Mouse (Mus musculus) hindbrain, embryonic 11.5 days (tissue): ENCODE measurements around the gene Shoc2. TPM values are rescaled to one million over a fixed set of nuclear protein-coding genes. Genes with fewer than 3 reads are reported as not detected.

Source experiments
- ATAC-seq: fragments of 200-750 bp; cut with Nextera tagmentation; 2 replicates; pipeline ENCODE4 v1.8.0; 2017; ENCODE audit warnings: mild to moderate bottlenecking, moderate TSS enrichment, moderate library complexity; ENCODE audit not compliant: low FRiP score
- DNase-seq: peaks from one replicate; pipeline ENCODE4 v3.0.0-alpha.2; 2015; ENCODE audit warnings: low spot score
- H3K27ac ChIP-seq: fragments of 300-500 bp; sonication (generic); 2 replicates; pipeline ENCODE4 v1.5.1; 2014; ENCODE audit warnings: mild to moderate bottlenecking, low read depth, low read length
- H3K27me3 ChIP-seq: fragments of 300-500 bp; sonication (generic); 2 replicates; pipeline ENCODE4 v1.6.1; 2014; ENCODE audit warnings: mild to moderate bottlenecking, low read length, moderate library complexity, mixed read lengths; ENCODE audit not compliant: control insufficient read depth, insufficient read depth
- H3K36me3 ChIP-seq: fragments of 300-500 bp; sonication (generic); 2 replicates; pipeline ENCODE4 v1.6.1; 2014; ENCODE audit warnings: mild to moderate bottlenecking, low read length, moderate library complexity, mixed read lengths; ENCODE audit not compliant: control insufficient read depth, insufficient read depth
- H3K4me1 ChIP-seq: fragments of 300-500 bp; sonication (generic); replicated peaks from 2 replicates; pipeline ENCODE4 v1.6.1; 2014; ENCODE audit warnings: low read length, mixed read lengths; ENCODE audit not compliant: control insufficient read depth, insufficient read depth
- H3K4me2 ChIP-seq: fragments of 300-500 bp; sonication (generic); replicated peaks from 2 replicates; pipeline ENCODE4 v1.6.1; 2014; ENCODE audit warnings: mild to moderate bottlenecking, low read depth, low read length
- H3K4me3 ChIP-seq: fragments of 300-500 bp; sonication (generic); 2 replicates; pipeline ENCODE4 v1.5.1; 2014; ENCODE audit warnings: low read depth, low read length
- H3K9ac ChIP-seq: fragments of 300-500 bp; sonication (generic); 2 replicates; pipeline ENCODE4 v1.6.1; 2014; ENCODE audit warnings: low read depth, low read length
- H3K9me3 ChIP-seq: fragments of 300-500 bp; sonication (generic); 2 replicates; pipeline ENCODE4 v1.6.1; 2016; ENCODE audit warnings: low read length; ENCODE audit not compliant: control insufficient read depth
- WGBS: fragments of 180-500 bp; shearing (Covaris S2); extraction: QIAGEN DNeasy Blood & Tissue Kit; methylation state at CpG from one replicate; pipeline ENCODE4 v1.1.7; 2014; 5-methylcytosine and 5-hydroxymethylcytosine counted together
- polyA plus RNA-seq: library from polyadenylated mRNA; unstranded; fragments of >200 nt; fragmentation: Nextera tagmentation; extraction: Ambion mirVana; gene quantifications from 2 replicates; pipeline ENCODE4 v1.2.1, GENCODE M21; 2014

Gene Shoc2
- polyA plus RNA-seq, 1 experiment from 2014 or later: 80.9 TPM

- ATAC-seq: no peak
- Histone ChIP-seq H3K27me3 (no peaks in the 10 kb centered on the region), H3K9ac (no peak overlapping the region), H3K9me3 (no peaks in the 10 kb centered on the region), H3K4me3 (no peak overlapping the region), H3K4me2 (no peak overlapping the region), H3K36me3 (0 out of 2 replicates have a peak, but pooled peaks cover 5% of the 10 kb centered on the region), H3K4me1 (no peaks in the 10 kb centered on the region), H3K27ac (no peak overlapping the region)
- no peak for DNase-seq
- WGBS: 94% methylated on average over 1 of the region's 1 CpGs
These were observed 39.2 kb downstream of the Shoc2 start for GRCm38 (mm10) chr19:53983336-53983735.

- 98% methylated on average over 3 of the region's 3 CpGs for WGBS
- DNase-seq: no peak
These were observed 40.5 kb downstream of the Shoc2 start for GRCm38 (mm10) chr19:53984628-53985027.

GRCm38 (mm10) chr19:53990538-53990937 lies 46.4 kb downstream of the Shoc2 start:
- no peak overlapping the region for H3K9ac ChIP-seq
- H3K4me3 ChIP-seq: no peak overlapping the region
- 83% methylated on average over 2 of the region's 2 CpGs for WGBS
- H3K36me3 ChIP-seq: 0 out of 2 replicates have a peak, but pooled peaks cover 5% of the 10 kb centered on the region
- no peaks in the 10 kb centered on the region for H3K27me3 ChIP-seq
- no peaks in the 10 kb centered on the region for H3K9me3 ChIP-seq
- ATAC-seq (no peak), DNase-seq (no peak)
- no peaks in the 10 kb centered on the region for H3K4me1 ChIP-seq
- no peak overlapping the region for H3K27ac ChIP-seq
- no peak overlapping the region for H3K4me2 ChIP-seq

More at GRCm38 (mm10) chr19:53984628-53985027, 40.5 kb downstream of the Shoc2 start:
- Histone ChIP-seq H3K4me3 (no peak overlapping the region), H3K27me3 (no peaks in the 10 kb centered on the region), H3K4me1 (no peaks in the 10 kb centered on the region), H3K27ac (no peak overlapping the region), H3K36me3 (0 out of 2 replicates have a peak, but pooled peaks cover 5% of the 10 kb centered on the region), H3K4me2 (no peak overlapping the region), H3K9me3 (no peaks in the 10 kb centered on the region), H3K9ac (no peak overlapping the region)
- ATAC-seq: no peak

GRCm38 (mm10) chr19:53993860-53994259 lies 49.8 kb downstream of the Shoc2 start:
- 82% methylated on average over 3 of the region's 3 CpGs for whole genome bisulfite sequencing
- Histone ChIP-seq H3K27me3 (no peaks in the 10 kb centered on the region), H3K4me3 (no peak overlapping the region), H3K9me3 (no peaks in the 10 kb centered on the region), H3K4me2 (no peak overlapping the region), H3K9ac (no peak overlapping the region), H3K4me1 (no peaks in the 10 kb centered on the region), H3K27ac (no peak overlapping the region), H3K36me3 (no peaks in the 10 kb centered on the region)
- DNase-seq (no peak), ATAC-seq (no peak)

GRCm38 (mm10) chr19:53994276-53994675 lies 50.2 kb downstream of the Shoc2 start:
- no peaks in the 10 kb centered on the region for H3K36me3 ChIP-seq
- no peak overlapping the region for H3K4me3 ChIP-seq
- no peak overlapping the region for H3K9ac ChIP-seq
- H3K27me3 ChIP-seq: no peaks in the 10 kb centered on the region
- H3K27ac ChIP-seq: no peak overlapping the region
- H3K4me2 ChIP-seq: no peak overlapping the region
- H3K4me1 ChIP-seq: no peaks in the 10 kb centered on the region
- 81% methylated on average over 1 of the region's 1 CpGs for WGBS
- ATAC-seq: no peak
- no peaks in the 10 kb centered on the region for H3K9me3 ChIP-seq
- DNase-seq: no peak

GRCm38 (mm10) chr19:54010973-54011372 lies 66.9 kb downstream of the Shoc2 start:
- Histone ChIP-seq H3K9ac (no peak overlapping the region), H3K4me1 (no peaks in the 10 kb centered on the region), H3K9me3 (no peaks in the 10 kb centered on the region), H3K4me3 (no peak overlapping the region), H3K4me2 (no peak overlapping the region), H3K27me3 (no peaks in the 10 kb centered on the region), H3K36me3 (no peaks in the 10 kb centered on the region), H3K27ac (0 out of 2 replicates have a peak overlapping the region, but pooled peaks have one; percentile 36)
- no peak for DNase-seq
- ATAC-seq: no peak
- WGBS: 57% methylated on average over 4 of the region's 4 CpGs

GRCm38 (mm10) chr19:54014999-54015398 lies 70.9 kb downstream of the Shoc2 start:
- DNase-seq: no peak
- Histone ChIP-seq H3K4me2 (no peak overlapping the region), H3K9me3 (no peaks in the 10 kb centered on the region), H3K36me3 (no peaks in the 10 kb centered on the region), H3K27ac (no peak overlapping the region), H3K27me3 (no peaks in the 10 kb centered on the region), H3K9ac (no peak overlapping the region), H3K4me1 (no peaks in the 10 kb centered on the region), H3K4me3 (no peak overlapping the region)
- no peak for ATAC-seq
- WGBS: 97% methylated on average over 5 of the region's 5 CpGs

- DNase-seq (no peak), ATAC-seq (no peak)
- H3K27me3 ChIP-seq: no peaks in the 10 kb centered on the region
- H3K4me2 ChIP-seq: no peak overlapping the region
- no peaks in the 10 kb centered on the region for H3K4me1 ChIP-seq
- H3K9ac ChIP-seq: no peak overlapping the region
- H3K27ac ChIP-seq: no peak overlapping the region
- no peak overlapping the region for H3K4me3 ChIP-seq
- H3K9me3 ChIP-seq: no peaks in the 10 kb centered on the region
- WGBS: 96% methylated on average over 5 of the region's 5 CpGs
- H3K36me3 ChIP-seq: no peaks in the 10 kb centered on the region
These were observed 71.4 kb downstream of the Shoc2 start for GRCm38 (mm10) chr19:54015503-54015902.

- no peaks in the 10 kb centered on the region for H3K36me3 ChIP-seq
- no peaks in the 10 kb centered on the region for H3K27me3 ChIP-seq
- no peak overlapping the region for H3K4me3 ChIP-seq
- H3K4me1 ChIP-seq: no peaks in the 10 kb centered on the region
- H3K9ac ChIP-seq: no peak overlapping the region
- H3K4me2 ChIP-seq: no peak overlapping the region
- DNase-seq: no peak
- H3K27ac ChIP-seq: no peak overlapping the region
- ATAC-seq: no peak
- WGBS: 83% methylated on average over 6 of the region's 6 CpGs
- no peaks in the 10 kb centered on the region for H3K9me3 ChIP-seq
These were observed 91.0 kb downstream of the Shoc2 start for GRCm38 (mm10) chr19:54035100-54035499.
